Mouse (Mus musculus) spleen, postnatal 36 days (tissue): Measurements from ENCODE around the gene Duox1.
"Not testable (repeated sequence)": the region's sequence is repeated elsewhere in the genome, so short reads cannot be mapped to it uniquely, and the experiment has no call there.

Experiments used
- DNase-seq, 2 experiments: peaks; one replicate each; pipeline ENCODE4 v3.0.0; 2022; ENCODE audit warnings: low spot score in 2 of 2, mixed read lengths in 1 of 2

The Duox1 gene

DNA sequence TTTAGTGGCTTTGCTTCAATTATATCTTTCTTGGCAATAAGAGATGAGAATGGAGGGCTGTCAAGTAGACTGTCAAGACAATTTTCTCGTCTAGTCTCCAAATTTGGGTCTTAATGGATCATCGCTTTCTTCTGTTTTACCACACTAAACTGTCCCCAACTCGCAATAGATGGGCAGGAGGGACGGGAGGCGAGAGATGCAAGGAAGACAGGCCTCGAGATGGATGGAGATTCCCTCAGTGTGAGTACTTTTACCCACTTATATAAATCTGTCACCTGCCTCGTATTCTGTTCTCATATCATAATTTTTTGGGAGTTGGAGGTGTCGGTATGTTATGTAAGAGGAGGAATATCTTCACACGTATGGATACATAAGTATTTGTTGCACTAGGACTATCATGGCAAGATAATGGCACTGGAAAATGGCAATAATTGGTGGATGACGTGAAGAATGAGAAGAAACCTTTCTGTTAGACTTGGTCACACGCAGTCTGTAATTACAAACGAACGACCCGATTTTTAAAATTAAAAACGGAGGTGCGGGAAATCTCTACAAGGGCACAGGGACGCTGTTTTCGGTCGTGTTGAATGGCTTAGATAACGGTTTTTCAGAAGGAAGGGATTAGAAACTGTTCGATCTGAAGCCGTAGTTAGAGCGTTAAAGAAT is 59.3 kb downstream of the Duox1 start:
- no peak for DNase-seq

DNA sequence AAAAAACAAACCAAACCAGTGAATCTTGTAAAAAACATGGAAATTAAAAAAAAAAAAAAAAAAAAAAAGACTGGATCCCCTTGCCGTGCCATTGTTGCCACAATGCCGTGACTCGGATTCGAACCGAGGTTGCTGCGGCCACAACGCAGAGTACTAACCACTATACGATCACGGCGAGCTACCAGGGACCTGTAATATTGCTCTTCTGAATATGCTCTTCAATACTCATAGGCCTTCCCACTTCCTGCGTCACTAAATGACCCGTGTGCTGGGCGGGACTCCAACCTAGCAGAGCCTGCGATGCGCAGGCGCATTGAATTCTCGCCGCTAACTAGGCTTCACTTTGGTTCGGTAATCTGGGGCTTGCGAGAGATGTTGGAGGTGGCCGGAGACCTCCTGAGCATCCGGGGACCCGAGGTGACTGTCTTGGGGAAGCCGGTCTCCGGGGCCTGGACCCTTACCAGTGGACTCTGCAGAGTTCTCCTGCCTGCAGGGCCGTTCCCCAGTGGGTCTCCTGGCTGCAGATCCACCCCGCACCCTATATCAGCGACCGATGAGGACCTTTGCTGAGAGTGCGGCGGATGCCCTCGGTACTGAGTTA is 60.0 kb downstream of the Duox1 start:
- peak; percentile 93 to 97 for DNase-seq

DNA sequence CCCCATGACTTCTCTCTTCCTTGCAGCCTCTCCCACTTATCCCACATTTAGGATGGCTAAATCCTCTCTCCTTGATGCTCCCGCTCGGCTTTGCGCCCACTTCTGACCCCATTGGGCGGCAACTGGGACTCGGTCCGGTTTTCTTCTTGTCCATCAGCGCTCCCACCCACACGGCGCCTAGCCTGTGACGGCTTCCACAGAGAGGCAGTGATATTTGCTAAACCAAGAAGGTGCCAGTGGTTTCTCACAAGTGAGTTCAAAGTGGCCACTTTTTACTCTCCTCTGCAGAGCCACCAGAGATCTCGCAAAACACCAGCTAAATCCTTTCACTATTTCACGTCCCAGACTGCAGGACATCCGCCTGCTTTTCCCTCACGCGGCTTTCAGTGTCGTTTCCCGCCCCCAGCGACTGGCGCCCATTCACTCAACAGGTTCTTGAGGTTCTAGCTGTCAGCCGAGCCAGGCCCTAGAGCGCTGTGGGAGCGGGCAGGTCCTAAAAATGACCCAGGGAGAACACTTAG is 60.6 kb downstream of the Duox1 start:
- DNase-seq: peak; percentile 31 to 44

DNA sequence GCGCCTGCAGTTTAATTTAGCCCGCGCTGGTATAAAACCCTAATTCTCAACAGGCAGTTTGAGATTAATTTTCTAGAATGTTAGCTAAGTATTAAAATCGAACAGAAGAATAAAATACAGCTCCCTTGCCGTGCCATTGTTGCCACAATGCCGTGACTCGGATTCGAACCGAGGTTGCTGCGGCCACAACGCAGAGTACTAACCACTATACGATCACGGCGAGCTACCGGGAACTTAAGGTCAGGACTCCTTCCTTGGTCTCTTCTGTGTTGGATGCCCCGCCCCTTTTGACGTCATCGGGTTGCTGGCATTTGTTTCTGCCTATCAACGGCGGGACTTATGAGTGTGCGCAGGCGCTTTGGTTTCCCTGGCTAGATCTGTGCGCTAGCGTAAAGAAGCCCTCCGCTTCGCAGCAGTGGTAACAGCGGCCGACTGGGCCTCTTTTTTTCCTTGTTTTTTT is 61.8 kb downstream of the Duox1 start:
- peak; percentile 96 to 98 for DNase-seq

DNA sequence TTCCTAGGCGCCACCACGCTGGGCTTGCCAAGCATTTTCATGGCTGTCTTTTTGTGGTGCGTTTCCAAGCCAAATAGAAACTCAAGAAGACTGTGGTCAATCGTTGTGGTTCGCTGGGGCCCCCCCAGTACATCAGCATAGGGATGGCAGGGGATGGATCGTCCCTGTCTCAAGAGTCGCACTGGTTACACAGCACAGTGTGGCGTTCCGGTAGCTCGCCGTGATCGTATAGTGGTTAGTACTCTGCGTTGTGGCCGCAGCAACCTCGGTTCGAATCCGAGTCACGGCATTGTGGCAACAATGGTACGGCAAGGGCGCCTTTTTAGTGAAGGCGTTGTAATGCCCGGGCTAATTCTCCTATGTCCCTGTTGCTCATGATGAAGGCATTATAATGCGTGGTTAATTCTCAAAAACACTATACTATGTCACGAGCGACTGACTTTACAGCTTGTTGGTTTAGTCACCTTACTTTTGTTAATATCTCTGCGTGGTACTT is 62.3 kb downstream of the Duox1 start:
- peak; percentile 71 to 77 for DNase-seq

DNA sequence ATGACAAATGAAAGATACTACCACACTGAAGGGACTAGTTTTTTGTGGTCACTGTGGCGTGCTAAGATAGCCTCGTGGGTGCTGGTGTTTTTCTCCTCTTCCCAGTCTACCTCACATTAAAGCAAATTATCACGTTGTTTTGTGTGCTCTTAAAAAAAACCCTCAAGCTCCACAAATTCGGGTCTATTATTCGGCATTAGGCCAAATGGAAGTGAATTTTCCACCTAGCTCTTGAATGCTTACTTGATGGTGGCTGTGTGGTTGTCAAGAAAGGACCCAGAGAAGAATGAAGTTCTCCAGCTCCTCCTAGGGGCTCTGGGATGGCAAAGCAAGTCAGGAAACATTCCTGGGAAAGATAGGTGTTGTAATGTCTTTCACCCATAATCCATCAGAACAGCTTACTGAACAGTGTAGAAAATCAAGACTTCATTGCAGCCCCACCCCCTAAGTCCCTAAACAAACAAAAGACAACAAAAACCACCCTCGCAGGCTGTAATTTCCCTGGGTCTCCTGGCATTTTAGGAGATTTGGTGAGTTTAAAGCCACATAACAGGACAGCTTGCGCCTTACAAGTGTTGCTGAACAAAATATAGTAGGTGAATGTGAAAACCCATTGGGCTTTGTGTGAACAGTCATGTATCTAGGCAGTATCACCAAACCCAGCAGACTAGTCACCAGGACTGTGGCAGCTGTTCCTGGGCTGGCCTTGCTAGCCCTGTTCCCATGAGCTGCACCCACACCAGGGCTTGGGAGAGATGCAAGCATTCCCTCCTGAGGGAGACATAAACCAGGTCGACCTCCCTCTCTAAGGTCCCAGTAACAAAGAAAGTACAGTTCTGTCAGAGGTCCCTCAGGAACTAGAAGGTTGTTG is 63.2 kb downstream of the Duox1 start:
- no peak for DNase-seq

DNA sequence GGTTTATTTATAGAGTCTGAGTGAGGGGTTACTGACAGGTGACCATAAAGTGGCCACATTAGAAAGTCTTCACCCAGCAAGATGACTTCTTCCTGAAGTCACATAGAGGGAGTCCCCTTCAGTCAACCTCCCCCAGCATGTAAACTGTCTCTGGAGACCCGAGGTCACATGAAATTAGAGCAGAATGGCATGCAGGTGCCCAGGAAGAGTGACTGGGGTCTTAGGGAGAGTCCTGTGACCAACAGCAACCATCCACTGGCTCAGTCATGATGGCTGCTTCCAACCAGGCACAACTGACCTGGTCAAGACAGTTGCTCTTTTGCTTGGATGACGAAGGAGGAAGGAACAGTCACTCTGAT is 63.8 kb downstream of the Duox1 start:
- no peak for DNase-seq

DNA sequence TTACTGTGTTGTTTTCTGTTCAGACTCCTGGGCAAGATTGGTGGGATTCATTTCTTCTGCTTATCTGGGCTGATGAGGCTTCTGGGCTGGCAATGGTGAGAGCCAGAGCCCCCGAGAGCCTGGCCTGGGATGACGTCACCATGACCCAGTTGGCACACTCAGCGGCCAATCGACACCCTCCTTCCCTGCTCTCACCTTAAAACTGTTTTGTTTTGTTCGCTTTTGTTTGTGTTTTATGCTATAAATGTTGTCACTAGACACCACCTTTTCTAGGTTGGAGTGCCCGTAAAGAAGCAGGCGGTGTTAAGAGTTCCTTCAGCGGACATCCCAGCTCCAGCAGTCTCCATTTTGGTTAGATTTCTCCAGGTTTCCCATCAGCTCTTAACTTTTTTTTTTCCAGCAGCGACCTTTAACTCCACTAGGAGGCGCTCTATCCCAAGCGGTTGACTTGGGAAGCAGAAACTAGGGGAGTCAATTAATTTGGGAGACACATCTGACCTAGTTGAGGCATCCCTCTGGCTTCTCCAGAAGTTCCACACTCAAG is 65.4 kb downstream of the Duox1 start:
- DNase-seq: peak; percentile 27 to 52

DNA sequence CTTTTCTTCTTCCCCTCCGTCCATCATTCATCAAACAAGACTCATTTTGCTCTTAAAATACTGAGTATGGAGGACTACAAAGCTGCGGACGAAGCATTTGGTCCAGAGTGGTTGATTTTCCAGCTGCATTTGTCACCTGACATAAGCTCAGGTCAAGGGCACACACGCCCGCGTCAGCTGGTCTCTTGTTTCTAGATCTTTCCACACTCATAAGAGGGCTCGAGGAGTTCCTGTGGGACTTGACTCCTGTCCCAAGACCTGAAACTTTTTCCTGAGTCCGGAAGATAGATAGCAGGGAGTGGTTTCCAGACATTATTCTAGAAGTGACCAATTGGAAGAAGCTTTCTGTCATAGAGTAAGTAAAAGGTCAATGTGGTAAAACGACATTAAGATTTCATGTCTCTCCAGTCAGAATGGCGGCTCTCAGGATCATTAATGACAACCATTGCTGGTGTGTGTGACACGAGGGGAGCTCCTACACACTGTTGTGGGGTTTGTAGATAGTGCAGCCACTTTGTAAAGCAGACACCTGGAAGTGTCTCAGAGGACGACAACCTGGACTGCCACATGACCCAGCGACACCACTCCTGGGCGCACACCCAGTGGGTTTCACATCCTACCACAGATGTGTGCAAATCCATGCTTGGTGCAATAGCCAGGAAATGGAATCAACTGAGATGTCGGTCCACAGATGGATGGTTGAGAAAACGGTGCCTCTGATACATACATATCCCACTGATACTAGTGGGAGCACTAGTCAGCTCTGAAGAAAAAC is 66.0 kb downstream of the Duox1 start:
- no peak for DNase-seq

DNA sequence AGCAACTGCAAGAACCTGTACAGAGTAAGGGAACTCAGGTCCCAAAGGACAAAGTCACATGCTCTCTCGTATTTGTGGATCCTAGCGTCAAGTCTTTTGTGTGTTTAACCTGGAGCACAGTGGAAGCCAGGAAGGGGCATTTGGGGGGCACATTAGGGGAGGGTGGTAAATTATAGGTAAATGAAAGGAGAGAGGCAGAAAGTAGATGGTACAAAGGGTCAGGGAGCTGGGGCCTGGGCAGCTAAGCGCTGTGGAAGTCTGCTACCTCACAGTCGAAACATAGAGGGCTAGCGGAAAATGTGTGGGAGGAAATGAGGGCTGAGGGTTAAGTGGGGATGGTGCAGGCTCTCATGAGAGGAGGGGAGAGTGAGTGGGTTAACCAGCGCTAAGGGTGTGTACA is 66.6 kb downstream of the Duox1 start:
- DNase-seq: no peak

DNA sequence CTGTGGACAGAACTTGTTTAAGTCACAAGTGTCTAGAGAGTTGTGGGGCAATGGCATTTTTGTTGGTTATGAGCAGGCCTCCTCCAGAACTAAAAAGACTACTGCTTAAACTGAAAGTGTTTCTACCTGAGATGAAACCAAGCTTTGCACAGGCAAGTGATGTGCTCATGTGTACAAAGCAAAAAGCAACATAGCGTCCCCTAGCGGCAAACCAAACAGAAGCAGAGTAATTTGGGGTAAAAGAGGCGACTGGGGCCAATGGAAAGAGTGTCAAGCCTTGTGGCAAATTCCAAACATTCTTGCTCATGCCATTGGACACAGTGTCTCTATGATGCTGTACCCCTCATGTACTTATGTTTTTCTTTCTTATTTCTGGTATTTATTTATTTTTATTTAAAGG is 69.6 kb downstream of the Duox1 start:
- DNase-seq: no peak

DNA sequence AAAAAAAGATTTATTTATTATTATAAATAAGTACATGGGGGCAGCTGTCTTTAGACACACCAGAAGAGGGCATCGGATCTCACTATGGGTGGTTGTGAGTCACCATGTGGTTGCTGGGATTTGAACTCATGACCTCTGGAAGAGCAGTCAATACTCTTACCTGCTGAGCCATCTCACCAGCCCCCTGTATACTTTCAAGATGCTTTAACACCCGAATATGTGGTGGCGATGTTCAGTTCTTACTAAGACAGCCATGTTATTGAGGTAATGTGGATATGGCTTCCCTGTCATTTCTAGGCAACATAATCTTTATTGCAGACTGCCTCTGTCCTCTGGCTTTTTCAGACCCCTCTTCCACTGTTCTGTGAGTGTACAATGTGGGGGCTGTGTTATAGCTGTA is 71.7 kb downstream of the Duox1 start:
- DNase-seq: not testable (repeated sequence)

DNA sequence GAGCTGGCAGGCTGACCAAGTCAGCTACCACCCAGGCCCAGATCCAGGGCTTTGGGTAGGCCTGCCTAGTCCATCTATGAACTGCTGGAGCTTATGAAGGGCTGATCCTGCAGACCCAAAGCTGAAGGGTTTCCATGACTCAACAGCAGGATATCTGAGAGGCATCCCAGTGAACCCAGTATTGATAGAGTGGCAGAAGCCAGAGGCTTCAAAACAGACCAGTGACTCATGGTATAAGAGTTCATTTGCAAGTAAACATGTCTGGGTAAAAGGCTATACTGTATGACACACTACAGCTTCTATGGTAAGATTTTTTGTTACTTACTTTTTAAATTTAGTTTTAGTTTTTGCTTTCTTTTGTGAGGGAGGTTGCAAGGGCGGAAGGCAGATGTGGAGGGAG is 80.7 kb downstream of the Duox1 start:
- no peak for DNase-seq
